Mouse (Mus musculus) lung, adult 2 months (tissue): ENCODE results near the gene Gm4707. TPM values are rescaled to one million over a fixed set of nuclear protein-coding genes. Genes with fewer than 3 reads are reported as not detected.
A peak's percentile ranks its signal among the peaks of the same experiment; 100 is the strongest.
"Not testable (repeated sequence)": the region's sequence is repeated elsewhere in the genome, so short reads cannot be mapped to it uniquely, and the experiment has no call there.

Experiments
- DNase-seq: peaks from one replicate; pipeline ENCODE4 v3.0.0; 2022
- H3K4me1 ChIP-seq: fragments of 200-500 bp; 2 replicates; pipeline ENCODE4 v1.6.1; 2011; ENCODE audit warnings: low read length; ENCODE audit not compliant: control insufficient read depth, insufficient read depth
- H3K4me3 ChIP-seq: fragments of 200-500 bp; replicated peaks from 2 replicates; pipeline ENCODE3; 2011; ENCODE audit warnings: low read depth, mild to moderate bottlenecking, control low read depth, low read length; ENCODE audit errors: extremely low read depth
- CTCF ChIP-seq: fragments of 200-500 bp; IDR thresholded peaks from 2 replicates; pipeline ENCODE4 v1.5.1; 2011; ENCODE audit warnings: mild to moderate bottlenecking, low read length, control low read depth; ENCODE audit not compliant: insufficient read depth
- POLR2A ChIP-seq: fragments of 200-500 bp; IDR thresholded peaks from 2 replicates; pipeline ENCODE4 v1.6.1; 2011; ENCODE audit warnings: low read depth, mild to moderate bottlenecking, control low read depth, low read length, borderline replicate concordance; ENCODE audit errors: extremely low read depth
- WGBS: fragments of 180-500 bp; shearing (Covaris S2); methylation state at CpG from one replicate; pipeline ENCODE4 v1.1.7; 2018; 5-methylcytosine and 5-hydroxymethylcytosine counted together
- polyA plus RNA-seq: library from polyadenylated mRNA; depleted of rRNA; stranded (reverse); fragments of >200 nt; gene quantifications from 2 replicates; pipeline ENCODE4 v1.2.3, GENCODE M21; 2012

Gene Gm4707
- polyA plus RNA-seq, 1 experiment, result 0.53 TPM

DNA sequence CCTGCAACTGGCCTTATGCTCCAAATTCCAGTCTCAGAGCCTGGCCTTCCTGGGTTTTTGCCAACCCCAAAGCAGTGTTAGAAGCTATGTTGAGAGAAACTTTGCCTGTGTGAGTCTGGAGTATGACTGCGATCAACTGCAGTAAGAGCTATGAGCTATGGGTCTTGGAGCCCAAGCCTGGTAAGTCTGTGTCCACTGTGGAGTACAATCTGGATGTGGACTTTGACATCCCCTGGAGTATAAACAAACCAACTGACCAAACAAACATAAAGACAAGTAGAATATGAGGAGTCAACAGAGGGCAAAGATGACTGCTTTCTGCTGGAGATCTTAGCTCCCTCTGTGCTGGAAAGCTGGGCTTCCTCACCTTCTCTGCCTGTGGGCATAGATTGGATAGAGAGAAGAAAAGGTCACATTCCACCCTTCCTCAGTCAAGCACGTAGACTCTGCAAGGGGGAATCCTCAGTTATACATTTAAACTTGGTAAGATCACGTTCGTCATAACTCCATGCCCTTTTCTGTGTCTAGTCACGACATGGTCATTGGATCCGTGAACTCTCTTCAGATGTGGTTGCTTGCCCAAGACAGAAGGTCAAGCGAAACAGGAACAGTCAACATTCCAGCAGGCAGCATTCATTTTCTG, 23.8 kb upstream of the Gm4707 start:
- no peak for DNase-seq
- Histone ChIP-seq H3K4me3 (no peak overlapping the region), H3K4me1 (peaks cover 4% of the 10 kb centered on the region; the same call in 1 of the 2 replicates)
- WGBS, result 81% methylated on average over 7 of the region's 7 CpGs
- TF ChIP-seq POLR2A (no peak), CTCF (no peak)

DNA sequence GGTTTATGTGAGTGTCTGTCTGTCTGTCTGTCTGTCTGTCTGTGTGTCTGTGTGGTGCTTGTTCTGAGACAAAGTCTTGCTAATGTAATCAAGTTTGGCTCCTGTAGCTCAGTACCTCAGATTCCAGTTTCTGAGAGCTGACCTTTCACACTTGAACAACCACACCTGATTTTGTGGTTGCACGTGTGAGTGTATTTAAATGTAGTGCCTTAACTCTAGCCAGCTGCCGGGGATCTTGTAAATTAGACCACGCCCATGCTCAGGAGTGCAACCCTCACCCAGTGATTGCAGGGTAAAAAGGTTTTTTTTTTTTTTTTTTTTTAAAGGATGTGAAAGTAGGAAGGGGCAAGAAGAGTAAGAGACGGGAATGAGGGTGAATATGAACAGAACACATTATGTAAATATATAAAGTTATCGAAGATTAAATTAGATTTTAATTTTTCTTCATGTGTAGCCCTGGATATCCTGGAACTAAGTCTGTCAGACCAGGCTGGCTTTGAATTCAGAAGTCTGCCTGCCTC, 19.7 kb upstream of the Gm4707 start:
- no peak for TF ChIP-seq POLR2A
- TF ChIP-seq CTCF, result no peak
- 48% methylated on average over 5 of the region's 5 CpGs for WGBS

GRCm38 (mm10) chr17:71477481-71477880, 17.8 kb upstream of the Gm4707 start:
- DNase-seq, result no peak
- WGBS, result 96% methylated on average over 8 of the region's 8 CpGs
- Histone ChIP-seq H3K4me1 (peaks cover 5% of the 10 kb centered on the region; the same call in 1 of the 2 replicates), H3K4me3 (no peak overlapping the region)
- TF ChIP-seq CTCF (no peak), POLR2A (no peak)

More for the DNA sequence above, 19.7 kb upstream of the Gm4707 start:
- Histone ChIP-seq H3K4me3 (no peak overlapping the region), H3K4me1 (no peaks in the 10 kb centered on the region; the same call in 1 of the 2 replicates)
- no peak for DNase-seq

DNA sequence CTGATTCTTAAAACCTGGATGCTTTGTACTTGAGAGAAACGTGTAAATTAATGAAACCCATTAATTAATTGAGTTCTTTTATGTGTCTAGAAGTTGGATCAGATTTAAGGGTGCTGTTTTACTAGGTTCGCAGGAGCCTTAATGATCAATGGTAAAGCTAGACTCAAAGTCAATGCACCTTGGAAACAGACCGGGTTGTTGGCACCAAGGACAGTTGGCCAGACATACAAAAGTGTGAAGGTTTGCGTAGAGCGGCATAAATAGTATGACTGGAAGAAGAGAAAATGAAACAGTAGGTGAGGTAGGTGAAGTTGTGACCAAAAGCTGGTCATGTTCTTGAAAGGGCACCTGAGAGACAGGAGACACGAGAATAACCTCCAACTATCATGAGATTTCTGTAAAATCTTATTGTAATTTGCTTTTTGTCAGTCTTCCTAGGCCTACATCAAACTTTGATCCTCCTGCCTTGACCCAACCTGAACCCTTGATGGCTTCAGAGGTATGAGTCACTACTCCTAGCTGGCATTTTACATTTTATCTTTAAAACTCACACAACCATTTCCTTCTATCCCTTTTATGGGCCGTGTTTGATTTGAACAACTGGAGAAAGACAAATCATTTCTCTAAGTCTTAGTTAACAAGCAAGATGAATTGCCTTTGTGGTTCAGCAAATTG, 16.8 kb upstream of the Gm4707 start:
- Histone ChIP-seq H3K4me1 (peaks cover 5% of the 10 kb centered on the region; the same call in 1 of the 2 replicates), H3K4me3 (no peak overlapping the region)
- no peak for TF ChIP-seq CTCF
- TF ChIP-seq POLR2A, result no peak
- WGBS, result 73% methylated on average over 7 of the region's 7 CpGs
- no peak for DNase-seq

DNA sequence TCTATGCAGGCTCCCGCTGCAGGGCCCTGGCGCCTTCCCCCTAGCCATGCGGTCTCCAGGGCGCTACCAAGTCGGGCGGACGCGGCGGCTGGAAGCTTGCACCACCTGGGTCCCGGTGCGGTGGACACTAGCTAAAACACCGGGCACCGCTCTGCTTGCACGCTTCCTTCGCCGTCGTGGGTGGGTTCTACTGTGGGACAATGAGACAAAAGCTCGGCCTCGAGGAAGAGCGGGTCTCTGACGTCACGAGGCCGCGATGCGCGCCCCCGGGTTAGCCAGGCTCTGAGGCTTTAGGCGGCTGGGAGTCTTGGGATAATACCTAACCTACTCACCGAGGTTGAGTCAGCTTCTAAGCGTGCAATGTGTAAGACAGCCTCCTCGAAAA, 16.0 kb upstream of the Gm4707 start:
- DNase-seq, result peak; percentile 72
- H3K4me1 ChIP-seq, result peaks cover 5% of the 10 kb centered on the region; the same call in 1 of the 2 replicates
- TF ChIP-seq CTCF, result no peak
- no peak for TF ChIP-seq POLR2A
- 1% methylated on average over 31 of the region's 31 CpGs for WGBS
- H3K4me3 ChIP-seq, result peak overlapping the region; percentile 89

DNA sequence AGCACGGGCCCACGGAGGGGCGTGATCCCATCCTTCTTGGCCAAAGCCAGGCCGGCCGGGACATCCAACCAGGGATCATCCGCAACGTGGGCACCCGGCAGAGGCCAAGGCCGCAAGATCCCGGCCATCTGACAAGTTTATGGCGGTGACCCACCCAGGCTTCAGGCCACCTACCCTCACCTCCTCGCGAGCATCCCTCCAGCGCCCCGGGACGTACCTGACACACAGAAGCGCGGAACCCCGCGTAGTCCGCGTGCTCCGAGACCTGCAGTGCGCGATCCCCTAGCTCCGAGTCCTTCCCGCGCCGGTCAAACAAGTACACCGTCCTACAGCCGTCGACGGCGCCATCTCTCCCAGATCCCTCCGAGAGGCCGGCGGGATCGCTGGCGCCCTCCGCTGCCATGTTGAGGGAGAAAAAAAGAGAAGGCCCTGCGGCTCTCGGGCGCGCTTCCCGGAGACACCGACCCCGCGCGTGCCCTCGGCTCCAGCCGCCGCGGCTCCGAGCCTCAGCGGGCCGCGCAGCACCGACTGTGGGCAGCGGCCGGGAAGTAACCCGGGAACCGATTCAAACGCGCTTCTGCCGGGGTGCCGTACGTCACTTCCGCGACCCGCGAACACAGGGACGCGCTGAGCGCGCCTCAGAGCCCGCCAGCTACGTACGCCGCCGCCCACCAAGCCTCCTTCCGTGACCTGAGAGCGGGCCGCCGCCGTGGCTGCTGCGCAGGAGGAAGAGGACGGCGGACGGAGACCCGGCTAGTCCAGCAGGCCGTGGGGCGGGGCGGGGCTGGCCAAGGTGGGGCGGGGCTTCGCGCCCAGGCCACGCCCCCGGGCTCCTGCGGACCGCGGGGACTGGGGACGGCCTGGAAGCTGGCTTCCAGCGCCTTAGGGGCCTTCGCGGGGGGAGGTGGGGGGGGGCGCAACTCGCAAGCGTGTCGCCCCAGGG, 15.3 kb upstream of the Gm4707 start, which contains the start of gene Smchd1:
Gene Smchd1, minus strand, starts transcription at position 582 of the 943 bp plus-strand sequence.
- Histone ChIP-seq H3K4me3 (peak within 1 kb of the TSS; percentile 89), H3K4me1 (peaks cover 5% of the 10 kb centered on the region; the same call in 1 of the 2 replicates)
- TF ChIP-seq POLR2A (no peak; the same call in none of the 2 replicates), CTCF (no peak)
- WGBS, result under 1% methylated on average over 107 of the region's 109 CpGs
- DNase-seq, result peak; percentile 92

DNA sequence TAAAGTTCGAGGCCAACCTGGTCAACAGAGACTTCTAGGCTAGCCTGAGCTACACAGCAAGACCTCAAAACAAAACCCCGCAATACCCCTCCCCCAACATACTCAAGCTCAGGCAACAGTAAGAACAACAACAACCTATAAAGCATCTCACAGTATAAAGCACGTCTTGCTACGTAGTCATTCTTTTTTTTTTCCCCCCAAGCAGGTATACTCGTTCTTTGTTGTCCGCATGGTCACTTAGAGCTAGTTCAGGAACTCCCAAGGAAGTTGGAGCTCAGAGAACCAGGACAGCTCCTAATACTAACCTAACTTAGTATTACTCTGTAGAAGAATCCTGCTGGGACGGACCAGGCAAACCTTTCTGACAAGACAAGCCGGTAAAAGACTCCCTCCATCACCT, 14.4 kb upstream of the Gm4707 start:
- WGBS, result 10% methylated on average over 8 of the region's 8 CpGs
- TF ChIP-seq CTCF (no peak), POLR2A (no peak)
- Histone ChIP-seq H3K4me3 (peak overlapping the region; percentile 75), H3K4me1 (peaks cover 5% of the 10 kb centered on the region; the same call in 1 of the 2 replicates)
- no peak for DNase-seq

GRCm38 (mm10) chr17:71471261-71471660, 11.5 kb upstream of the Gm4707 start:
- peaks cover 8% of the 10 kb centered on the region; the same call in 1 of the 2 replicates for H3K4me1 ChIP-seq
- TF ChIP-seq CTCF (no peak), POLR2A (no peak)
- WGBS, result 55% methylated on average over 2 of the region's 2 CpGs

GRCm38 (mm10) chr17:71460312-71460711, 594 bp upstream of the Gm4707 start:
- WGBS, result 90% methylated on average over 3 of the region's 3 CpGs
- no peak overlapping the region for H3K4me3 ChIP-seq
- TF ChIP-seq POLR2A, result no peak
- no peak for TF ChIP-seq CTCF
- H3K4me1 ChIP-seq, result no peaks in the 10 kb centered on the region
- DNase-seq, result no peak

More at GRCm38 (mm10) chr17:71471261-71471660, 11.5 kb upstream of the Gm4707 start:
- no peak overlapping the region for H3K4me3 ChIP-seq
- DNase-seq, result no peak

- DNase-seq, H3K4me1 ChIP-seq: not testable (repeated sequence)
- 92% methylated on average over 6 of the region's 6 CpGs for WGBS
Observed at GRCm38 (mm10) chr17:71457361-71457760, 2.4 kb downstream of the Gm4707 start.

More at GRCm38 (mm10) chr17:71457361-71457760, 2.4 kb downstream of the Gm4707 start:
- not testable (repeated sequence) for H3K4me3 ChIP-seq
